Mouse (Mus musculus): ENCODE results near the gene Chn1.

DNA sequence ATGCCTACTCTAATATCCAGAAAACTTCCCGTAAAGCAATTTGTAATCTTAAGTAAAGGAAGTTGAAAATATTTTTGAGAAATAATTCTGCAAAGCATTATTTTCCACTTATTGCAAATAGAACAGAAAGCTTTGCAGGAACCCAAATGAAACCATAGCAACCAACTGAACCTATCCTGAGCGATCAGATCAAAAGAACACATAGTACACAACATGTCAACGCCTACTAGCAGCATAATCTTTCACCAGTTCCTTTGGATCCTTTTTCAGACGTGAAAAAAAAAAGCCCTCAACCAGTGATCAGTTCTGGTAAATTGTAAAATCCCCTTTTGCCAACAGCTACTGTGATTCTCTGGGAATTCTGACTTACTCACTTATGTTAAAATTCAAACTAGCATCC, 82.1 kb downstream of the Chn1 start:
- TF ChIP-seq CTCF (IDR thresholded peaks at IDR 0.05; ENCODE audit: extremely low read depth, insufficient read length, insufficient replicate concordance, low read depth, low read length), result no peak
- TF ChIP-seq POLR2A (IDR thresholded peaks at IDR 0.05; ENCODE audit: low read depth, low read length), result no peak
